Mouse (Mus musculus): ENCODE measurements around the gene Sema4f.

DNA sequence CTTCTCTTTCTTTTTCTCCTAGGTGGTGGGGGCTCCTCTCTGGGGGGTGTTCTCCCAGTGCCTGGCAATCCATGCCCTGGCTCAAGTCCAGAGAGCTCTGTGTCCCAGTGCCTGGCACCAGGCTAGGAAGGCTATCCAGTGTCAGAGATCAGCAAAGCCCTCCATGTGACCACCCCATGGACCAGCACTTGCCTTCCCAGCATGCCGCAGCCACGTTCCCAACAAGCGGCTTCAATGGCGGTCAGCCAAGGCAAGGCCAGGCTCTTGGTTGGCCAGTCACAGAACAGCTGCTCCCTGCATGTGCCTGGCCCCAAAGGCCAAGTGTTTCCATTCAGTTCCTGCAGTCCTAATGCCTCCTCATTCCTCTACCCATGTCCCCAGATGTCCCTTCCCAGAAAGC lies 53.2 kb downstream of the Sema4f start:
- TF ChIP-seq CTCF (IDR thresholded peaks at IDR 0.05; ENCODE audit: low read depth) (no peak), EP300 (IDR thresholded peaks at IDR 0.05; ENCODE audit: low read depth) (no peak)

Data from heart, postnatal 0 days (tissue).